Mouse (Mus musculus) 416B (cell line): ENCODE data around the gene Patj.

Source experiments
- DNase-seq: peaks from one replicate; pipeline ENCODE4 v3.0.0; 2011; ENCODE audit warnings: low read depth

The Patj gene

GRCm38 (mm10) chr4:98508471-98509271 is 113.1 kb downstream of the Patj start:
- no peak for DNase-seq

GRCm38 (mm10) chr4:98509939-98510338 is 114.4 kb downstream of the Patj start:
- DNase-seq, result no peak

GRCm38 (mm10) chr4:98511296-98511695 is 115.7 kb downstream of the Patj start:
- no peak for DNase-seq

- DNase-seq, result no peak
These were observed 116.6 kb downstream of the Patj start for GRCm38 (mm10) chr4:98511964-98512743.

- no peak for DNase-seq
These were observed 124.9 kb downstream of the Patj start for GRCm38 (mm10) chr4:98520492-98520891.

- no peak for DNase-seq
These were observed 128.9 kb downstream of the Patj start for GRCm38 (mm10) chr4:98524525-98524924.

GRCm38 (mm10) chr4:98535446-98535845 is 139.9 kb downstream of the Patj start:
- DNase-seq, result no peak

GRCm38 (mm10) chr4:98541591-98541990 is 146.0 kb downstream of the Patj start:
- DNase-seq, result no peak

GRCm38 (mm10) chr4:98543001-98543400 is 147.4 kb downstream of the Patj start:
- no peak for DNase-seq

GRCm38 (mm10) chr4:98545376-98545775 is 149.8 kb downstream of the Patj start:
- peak; percentile 29 for DNase-seq

GRCm38 (mm10) chr4:98546456-98547176 is 151.0 kb downstream of the Patj start:
- no peak for DNase-seq

- DNase-seq, result no peak
These were observed 153.9 kb downstream of the Patj start for GRCm38 (mm10) chr4:98549491-98549890.

GRCm38 (mm10) chr4:98550116-98550515 is 154.5 kb downstream of the Patj start:
- no peak for DNase-seq

GRCm38 (mm10) chr4:98555666-98556065 is 160.1 kb downstream of the Patj start:
- DNase-seq, result no peak

GRCm38 (mm10) chr4:98556449-98556848 is 160.9 kb downstream of the Patj start:
- DNase-seq, result no peak

- DNase-seq, result no peak
These were observed 161.6 kb downstream of the Patj start for GRCm38 (mm10) chr4:98557192-98557591.

GRCm38 (mm10) chr4:98560196-98560830 is 164.7 kb downstream of the Patj start:
- no peak for DNase-seq

- DNase-seq, result no peak
These were observed 167.5 kb downstream of the Patj start for GRCm38 (mm10) chr4:98563082-98563481.

- DNase-seq, result no peak
These were observed 168.1 kb downstream of the Patj start for GRCm38 (mm10) chr4:98563506-98564195.

- no peak for DNase-seq
These were observed 168.7 kb downstream of the Patj start for GRCm38 (mm10) chr4:98564196-98564865.

GRCm38 (mm10) chr4:98566741-98567140 is 171.2 kb downstream of the Patj start:
- DNase-seq, result no peak
